Mouse (Mus musculus): ENCODE results near the gene Shisal2a.

DNA sequence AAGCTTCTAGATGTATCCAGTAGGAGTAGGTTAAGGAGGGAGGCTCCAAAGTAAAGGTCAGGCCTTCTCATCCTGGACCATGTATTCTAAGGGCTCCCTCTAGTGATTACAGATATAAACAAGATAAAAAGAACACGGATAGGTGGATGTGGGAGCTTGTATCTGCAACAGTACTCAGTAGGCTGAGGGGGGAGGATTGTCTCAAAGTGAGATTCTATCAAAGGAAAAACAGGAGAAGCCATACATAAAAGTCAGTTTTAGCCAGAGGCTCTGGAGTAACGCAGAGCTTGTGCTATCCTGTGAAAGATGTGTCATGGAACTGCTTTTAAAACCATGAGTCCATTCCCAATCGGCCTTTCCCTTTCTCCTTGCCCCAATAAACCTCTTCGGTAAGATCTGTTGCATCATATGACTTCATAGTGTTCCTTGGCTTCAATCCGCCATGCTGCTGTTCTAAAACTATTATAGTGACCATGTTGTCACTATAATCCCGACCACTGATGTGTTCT is 56.0 kb downstream of the Shisal2a start:
- no peak for TF ChIP-seq POLR2A (IDR thresholded peaks at IDR 0.05; ENCODE audit: insufficient read depth, low read length)
- no peak for TF ChIP-seq CTCF (IDR thresholded peaks at IDR 0.05; ENCODE audit: low read depth, low read length)
- no peak for TF ChIP-seq EP300 (IDR thresholded peaks at IDR 0.05; ENCODE audit: insufficient read depth, low read depth, low read length)

Measured in ES-Bruce4 (cell line).